Mouse (Mus musculus) ES-E14 (cell line): Measurements from ENCODE around the gene Ccdc157.

Source experiments
- CHD2 ChIP-seq: IDR thresholded peaks from 2 replicates; pipeline ENCODE4 v1.6.1; 2014; ENCODE audit warnings: mild to moderate bottlenecking, low read depth, low read length, inconsistent platforms
- ZC3H11A ChIP-seq: IDR thresholded peaks from 2 replicates; pipeline ENCODE4 v1.6.1; 2012; ENCODE audit warnings: low read depth, mild to moderate bottlenecking, inconsistent platforms, low read length, borderline replicate concordance

- TF ChIP-seq ZC3H11A (no peak), CHD2 (no peak)
Observed at GRCm38 (mm10) chr11:4183511-4183910, 23.4 kb upstream of the Ccdc157 start.
